Mouse (Mus musculus) T-cell, adult 2 months (primary cell): ENCODE measurements around the gene Zbtb9.

ENCODE experiments used
- DNase-seq: peaks from one replicate; pipeline ENCODE4 v3.0.0; 2022; ENCODE audit warnings: low spot score

Zbtb9 gene

GRCm38 (mm10) chr17:26947231-26948100 lies 25.5 kb upstream of the Zbtb9 start:
- DNase-seq, result no peak

- no peak for DNase-seq
These were observed 24.5 kb upstream of the Zbtb9 start for GRCm38 (mm10) chr17:26948316-26949050.

- DNase-seq, result peak; percentile 28
These were observed 23.9 kb upstream of the Zbtb9 start for GRCm38 (mm10) chr17:26949051-26949577.

GRCm38 (mm10) chr17:26949866-26950265 lies 23.1 kb upstream of the Zbtb9 start:
- no peak for DNase-seq

GRCm38 (mm10) chr17:26950560-26951288 lies 22.2 kb upstream of the Zbtb9 start:
- no peak for DNase-seq

- DNase-seq, result peak; percentile 78
These were observed 21.6 kb upstream of the Zbtb9 start for GRCm38 (mm10) chr17:26951406-26951805.

- no peak for DNase-seq
These were observed 20.8 kb upstream of the Zbtb9 start for GRCm38 (mm10) chr17:26951952-26952877.

- DNase-seq, result no peak
These were observed 19.8 kb upstream of the Zbtb9 start for GRCm38 (mm10) chr17:26953201-26953600.

- no peak for DNase-seq
These were observed 19.2 kb upstream of the Zbtb9 start for GRCm38 (mm10) chr17:26953726-26954125.

- no peak for DNase-seq
These were observed 16.7 kb upstream of the Zbtb9 start for GRCm38 (mm10) chr17:26956309-26956708.

GRCm38 (mm10) chr17:26956895-26957294 lies 16.1 kb upstream of the Zbtb9 start:
- DNase-seq, result no peak

- no peak for DNase-seq
These were observed 15.1 kb upstream of the Zbtb9 start for GRCm38 (mm10) chr17:26957872-26958271.

- no peak for DNase-seq
These were observed 14.1 kb upstream of the Zbtb9 start for GRCm38 (mm10) chr17:26958880-26959279.

- DNase-seq, result no peak
These were observed 13.2 kb upstream of the Zbtb9 start for GRCm38 (mm10) chr17:26959815-26960214.

GRCm38 (mm10) chr17:26961572-26962240 lies 11.3 kb upstream of the Zbtb9 start:
- no peak for DNase-seq

GRCm38 (mm10) chr17:26966993-26967392 lies 6.0 kb upstream of the Zbtb9 start:
- no peak for DNase-seq

GRCm38 (mm10) chr17:26967477-26967876 lies 5.5 kb upstream of the Zbtb9 start:
- DNase-seq, result no peak

GRCm38 (mm10) chr17:26968200-26968611 lies 4.8 kb upstream of the Zbtb9 start:
- DNase-seq, result no peak

- no peak for DNase-seq
These were observed 3.7 kb upstream of the Zbtb9 start for GRCm38 (mm10) chr17:26969257-26969656.

GRCm38 (mm10) chr17:26970221-26970620 lies 2.7 kb upstream of the Zbtb9 start:
- no peak for DNase-seq
